Comparison of ENCODE assay signal across 22 mouse cellular contexts in genomic region chr10:69790606-69791005, GRCm38 (mm10).
"Had no signal": no experiment of that assay in that cellular context is flagged by ENCODE, and none has a peak within 500 bp of the region (broad histone marks: within the 10 kb centered on the region; RNA-seq: fewer than 3 reads in every experiment).

No protein-coding gene starts in this region.

- H3K4me2 ChIP-seq: heart, embryonic 12.5 days; hindbrain, embryonic 13.5 days; hindbrain, embryonic 15.5 days; kidney, embryonic 15.5 days; limb, embryonic 13.5 days; limb, embryonic 15.5 days had no signal

- ATAC-seq: hindbrain, postnatal 0 days; intestine, embryonic 16.5 days had no signal

- H3K36me3 ChIP-seq: hindbrain, embryonic 13.5 days; hindbrain, embryonic 15.5 days; kidney, embryonic 15.5 days; limb, embryonic 13.5 days; limb, embryonic 15.5 days had no signal

- H3K27ac ChIP-seq: heart, embryonic 10.5 days; hindbrain, embryonic 13.5 days; hindbrain, embryonic 15.5 days; hindbrain, postnatal 0 days; kidney, embryonic 15.5 days; kidney, postnatal 0 days; limb, embryonic 13.5 days; limb, embryonic 15.5 days had no signal

- H3K9me3 ChIP-seq: heart, embryonic 12.5 days; hindbrain, embryonic 13.5 days; hindbrain, embryonic 15.5 days; kidney, embryonic 15.5 days; limb, embryonic 15.5 days had no signal

- DNase-seq: gastrocnemius, postnatal 14 days; gastrocnemius, postnatal 36 days; heart, adult 18-20 months; heart, postnatal 10 days; kidney, adult 11 months; kidney, adult 2 months; kidney, adult 9 months; kidney, postnatal 14 days; kidney, postnatal 36 days; layer of hippocampus, adult 9-11 months; layer of hippocampus, postnatal 36 days; left cerebral cortex, postnatal 4 days had no signal

- H3K4me3 ChIP-seq: heart, embryonic 10.5 days; heart, embryonic 12.5 days; hindbrain, embryonic 13.5 days; hindbrain, embryonic 15.5 days; kidney, embryonic 15.5 days; limb, embryonic 13.5 days; limb, embryonic 15.5 days had no signal

- H3K27me3 ChIP-seq: heart, embryonic 12.5 days; hindbrain, embryonic 13.5 days; hindbrain, embryonic 15.5 days; kidney, embryonic 15.5 days; limb, embryonic 13.5 days; limb, embryonic 15.5 days had no signal

- H3K9ac ChIP-seq: heart, embryonic 12.5 days; hindbrain, embryonic 13.5 days; hindbrain, embryonic 15.5 days; kidney, embryonic 15.5 days; limb, embryonic 13.5 days; limb, embryonic 15.5 days had no signal
